18 mouse cellular contexts compared by ENCODE assay signal in genomic region chr4:132529344-132529743, GRCm38 (mm10). TPM values are rescaled to one million over a fixed set of nuclear protein-coding genes. Genes with fewer than 3 reads are reported as not detected.
A peak's percentile ranks its signal among the peaks of the same experiment; 100 is the strongest.
DNase-seq lines count a peak whose midpoint lies in the region; ATAC-seq and TF ChIP-seq lines count a peak whose summit lies in the region.
"Had no signal": no experiment of that assay in that cellular context is flagged by ENCODE, and none has a peak within 500 bp of the region (broad histone marks: within the 10 kb centered on the region; RNA-seq: fewer than 3 reads in every experiment).

No protein-coding gene starts in this region.

- H3K4me3 ChIP-seq in erythroblast, embryonic 14.5 days (replicated peaks) = peak overlapping the region; percentile 76
- H3K4me3 ChIP-seq in liver, postnatal 0 days (ENCODE audit: low read depth, low read length) = no peak overlapping the region
- H3K4me3 ChIP-seq: forebrain, embryonic 10.5 days; lung, embryonic 15.5 days; neural tube, embryonic 13.5 days had no signal

- no peak for TF ChIP-seq EP300 in liver, postnatal 0 days (IDR thresholded peaks at IDR 0.05; ENCODE audit: low read depth)

- WGBS in liver, postnatal 0 days (ENCODE audit: insufficient replicate concordance) = 35% methylated on average over 4 of the region's 4 CpGs

- H3K27me3 ChIP-seq in erythroblast, embryonic 14.5 days (ENCODE audit: control insufficient read depth) = no peaks in the 10 kb centered on the region
- H3K27me3 ChIP-seq in liver, postnatal 0 days (ENCODE audit: insufficient read depth, low read length) = no peaks in the 10 kb centered on the region
- H3K27me3 ChIP-seq: lung, embryonic 15.5 days; neural tube, embryonic 13.5 days had no signal

- TF ChIP-seq CTCF in liver, postnatal 0 days (IDR thresholded peaks at IDR 0.05; ENCODE audit: low read depth) = no peak

- peak overlapping the region; percentile 94 for H3K27ac ChIP-seq in liver, postnatal 0 days (ENCODE audit: low read depth)
- H3K27ac ChIP-seq: forebrain, embryonic 10.5 days; lung, embryonic 15.5 days; neural tube, embryonic 13.5 days had no signal

- no peak for ATAC-seq in erythroblast, adult 5-6 weeks (replicated peaks; ENCODE audit: low FRiP score, poor library complexity, severe bottlenecking)
- ATAC-seq in liver, postnatal 0 days = no peak
- ATAC-seq in monocyte, adult 5-6 weeks (replicated peaks; ENCODE audit: insufficient number of reproducible peaks, low FRiP score, low TSS enrichment, poor library complexity, severe bottlenecking) = no peak; the same call in 1 of the 2 replicates
- ATAC-seq: activated CD4-positive, CD25-positive, alpha-beta regulatory T cell, adult 4 months; midbrain, embryonic 16.5 days had no signal

- H3K9me3 ChIP-seq in erythroblast, embryonic 14.5 days (ENCODE audit: control insufficient read depth, low read length) = no peaks in the 10 kb centered on the region
- no peaks in the 10 kb centered on the region for H3K9me3 ChIP-seq in liver, postnatal 0 days (ENCODE audit: low read length)
- H3K9me3 ChIP-seq: forebrain, embryonic 10.5 days; G1E; lung, embryonic 15.5 days; neural tube, embryonic 13.5 days had no signal

- peak overlapping the region; percentile 39; the same call in 1 of the 2 replicates for H3K9ac ChIP-seq in liver, postnatal 0 days (replicated peaks)
- H3K9ac ChIP-seq: lung, embryonic 15.5 days; neural tube, embryonic 13.5 days had no signal

- H3K36me3 ChIP-seq in erythroblast, embryonic 14.5 days (ENCODE audit: control insufficient read depth) = peaks cover 67% of the 10 kb centered on the region
- H3K36me3 ChIP-seq in liver, postnatal 0 days (replicated peaks; ENCODE audit: insufficient read depth, low read length) = peaks cover 11% of the 10 kb centered on the region; the same call in 1 of the 2 replicates

- peak; percentile 33 for DNase-seq in lung, postnatal 36 days
- no peak for DNase-seq in lung, adult 18-20 months
- peak; percentile 33 for DNase-seq in liver, postnatal 0 days
- no peak for DNase-seq in spleen, postnatal 4 days (ENCODE audit: low spot score in 2 of 2)
- no peak for DNase-seq in thymus, postnatal 36 days
- DNase-seq: cerebellum, adult 2 months; embryo, embryonic 11 days; heart, postnatal 14 days; layer of hippocampus, adult 9-11 months had no signal

- H3K4me2 ChIP-seq in liver, postnatal 0 days (ENCODE audit: low read depth, low read length) = peak overlapping the region; percentile 77
- H3K4me2 ChIP-seq: lung, embryonic 15.5 days; neural tube, embryonic 13.5 days had no signal

- H3K4me1 ChIP-seq in erythroblast, embryonic 14.5 days (ENCODE audit: control insufficient read depth) = peaks cover 74% of the 10 kb centered on the region
- H3K4me1 ChIP-seq in liver, postnatal 0 days (ENCODE audit: insufficient read depth) = peaks cover 24% of the 10 kb centered on the region; the same call in 1 of the 2 replicates

RNA-seq across cellular contexts. Expression of gene Atpif1, which starts 4.1 kb away (rescaled TPM):
- 102 and 103 TPM in 2 replicates for polyA plus RNA-seq in erythroblast, embryonic 14.5 days (2012)
- 715 and 778 TPM in 2 replicates for total RNA-seq in erythroblast, adult 5-6 weeks (2015; ENCODE audit: low replicate concordance)
- 2,175 and 2,816 TPM in 2 replicates for total RNA-seq in erythroblast, adult 5-6 weeks (2017; ENCODE audit: low replicate concordance)
- polyA plus RNA-seq in liver, postnatal 0 days (2015; fragmentation: Nextera tagmentation; extraction: Ambion mirVana) = 935 and 945 TPM in 2 replicates
- total RNA-seq in monocyte, adult 5-6 weeks (2017) = 103 to 180 TPM (median 116 TPM) in 3 replicates

RNA-seq across cellular contexts. Expression of gene Dnajc8, which starts 6.0 kb away (rescaled TPM):
- polyA plus RNA-seq in erythroblast, embryonic 14.5 days (2012) = 28.3 and 36.9 TPM in 2 replicates
- 75.0 and 117 TPM in 2 replicates for total RNA-seq in erythroblast, adult 5-6 weeks (2015; ENCODE audit: low replicate concordance)
- total RNA-seq in erythroblast, adult 5-6 weeks (2017; ENCODE audit: low replicate concordance) = 262 and 314 TPM in 2 replicates
- polyA plus RNA-seq in liver, postnatal 0 days (2015; fragmentation: Nextera tagmentation; extraction: Ambion mirVana) = 70.7 and 71.5 TPM in 2 replicates
- 510 to 713 TPM (median 673 TPM) in 3 replicates for total RNA-seq in monocyte, adult 5-6 weeks (2017)

RNA-seq across cellular contexts. Expression of gene Sesn2, which starts 19.0 kb away (rescaled TPM):
- polyA plus RNA-seq in erythroblast, embryonic 14.5 days (2012) = 1.5 and 2.4 TPM in 2 replicates
- total RNA-seq in erythroblast, adult 5-6 weeks (2015; ENCODE audit: low replicate concordance) = 3.7 and 4.6 TPM in 2 replicates
- 5.8 and 6.6 TPM in 2 replicates for total RNA-seq in erythroblast, adult 5-6 weeks (2017; ENCODE audit: low replicate concordance)
- polyA plus RNA-seq in liver, postnatal 0 days (2015; fragmentation: Nextera tagmentation; extraction: Ambion mirVana) = 7.3 and 8.7 TPM in 2 replicates
- total RNA-seq in monocyte, adult 5-6 weeks (2017) = 4.9 to 6.0 TPM (median 5.2 TPM) in 3 replicates

RNA-seq across cellular contexts. Expression of gene Ptafr, which starts 34.5 kb away (rescaled TPM):
- 0.01 and 0.03 TPM in 2 replicates for polyA plus RNA-seq in erythroblast, embryonic 14.5 days (2012)
- 3.1 and 9.0 TPM in 2 replicates for total RNA-seq in erythroblast, adult 5-6 weeks (2015; ENCODE audit: low replicate concordance)
- 6.6 and 7.7 TPM in 2 replicates for total RNA-seq in erythroblast, adult 5-6 weeks (2017; ENCODE audit: low replicate concordance)
- polyA plus RNA-seq in liver, postnatal 0 days (2015; fragmentation: Nextera tagmentation; extraction: Ambion mirVana) = 1.0 and 1.3 TPM in 2 replicates
- 3.6 to 28.2 TPM (median 24.8 TPM) in 3 replicates for total RNA-seq in monocyte, adult 5-6 weeks (2017)

Comparison
In these comparisons a context has a peak if more than half of its experiments do, and no peak if none do; other contexts are left out.
1. DNase-seq: peak in lung, postnatal 36 days (single experiment) and liver, postnatal 0 days (single experiment); none in lung, adult 18-20 months (0 of 2), spleen, postnatal 4 days (0 of 2) and thymus, postnatal 36 days (0 of 2).